Mouse (Mus musculus) NIH3T3 (cell line): ENCODE measurements at regions not wholly inside any gene's neighbourhood (a gene's known extent, or its start where the extent isn't known, plus 50 kb on each side); places are given as distances from the start of the nearest gene placed in this dataset.
A peak's percentile ranks its signal among the peaks of the same experiment; 100 is the strongest.

Source experiments
- DNase-seq: peaks from one replicate; pipeline ENCODE4 v3.0.0-alpha.2; 2012; ENCODE audit warnings: low read depth

DNA sequence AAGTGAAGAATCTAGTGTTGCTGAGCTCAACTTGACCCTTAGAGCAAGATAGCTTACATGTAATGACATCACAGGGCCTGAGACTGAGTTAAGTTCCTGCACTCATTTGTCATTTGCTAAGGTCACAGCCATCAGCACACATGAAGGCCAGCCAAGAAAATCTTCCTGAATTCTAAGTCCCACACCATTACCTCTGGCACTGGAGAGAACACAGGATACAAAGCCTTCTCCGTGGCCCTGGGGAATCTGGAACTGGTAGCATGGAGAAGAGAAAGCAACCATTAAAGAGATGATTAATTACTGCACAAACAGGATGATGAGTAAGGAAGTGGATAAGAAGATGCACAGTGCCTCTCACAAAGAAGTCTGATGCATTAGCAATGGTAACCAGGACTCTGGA, 232.0 kb downstream of the Wdr72 start:
- no peak for DNase-seq

DNA sequence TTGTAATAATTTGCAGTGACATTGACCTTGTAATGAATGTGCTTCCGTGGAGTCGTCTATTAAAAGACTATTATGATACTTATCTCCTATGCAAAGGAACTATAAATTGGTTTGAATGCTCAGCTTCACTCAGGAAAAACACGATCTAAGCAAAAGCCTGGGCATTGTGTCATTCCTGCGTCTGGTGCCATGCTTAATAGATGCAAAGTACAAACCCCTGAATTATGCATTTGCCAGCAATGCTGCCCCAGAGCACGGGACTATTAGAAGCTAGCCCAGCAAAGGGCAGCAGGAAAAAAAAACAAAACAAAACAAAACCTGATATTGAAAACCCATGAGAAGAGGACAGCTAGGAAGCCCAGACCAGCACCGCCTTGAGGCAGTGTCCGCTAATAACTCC, 234.9 kb downstream of the Wdr72 start:
- DNase-seq: no peak

DNA sequence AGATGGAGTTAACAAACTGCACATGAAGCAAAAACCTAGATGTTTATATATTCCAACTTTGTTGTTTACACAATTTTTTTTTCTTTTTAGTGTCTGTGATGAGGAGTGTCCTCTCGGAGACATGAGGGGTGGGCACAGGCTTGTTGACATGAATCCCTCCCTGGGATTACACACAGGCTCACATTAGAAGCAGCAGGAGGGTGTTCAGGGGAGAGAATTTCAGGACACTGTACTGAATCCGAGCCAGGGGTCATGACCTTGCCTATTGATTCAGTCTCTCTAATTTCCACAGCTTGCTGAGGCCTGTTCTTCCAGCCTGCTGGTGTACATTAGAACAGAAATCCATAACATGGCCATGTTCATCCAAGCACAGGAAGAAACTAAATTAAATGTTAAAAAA, 238.6 kb downstream of the Wdr72 start:
- DNase-seq: no peak

DNA sequence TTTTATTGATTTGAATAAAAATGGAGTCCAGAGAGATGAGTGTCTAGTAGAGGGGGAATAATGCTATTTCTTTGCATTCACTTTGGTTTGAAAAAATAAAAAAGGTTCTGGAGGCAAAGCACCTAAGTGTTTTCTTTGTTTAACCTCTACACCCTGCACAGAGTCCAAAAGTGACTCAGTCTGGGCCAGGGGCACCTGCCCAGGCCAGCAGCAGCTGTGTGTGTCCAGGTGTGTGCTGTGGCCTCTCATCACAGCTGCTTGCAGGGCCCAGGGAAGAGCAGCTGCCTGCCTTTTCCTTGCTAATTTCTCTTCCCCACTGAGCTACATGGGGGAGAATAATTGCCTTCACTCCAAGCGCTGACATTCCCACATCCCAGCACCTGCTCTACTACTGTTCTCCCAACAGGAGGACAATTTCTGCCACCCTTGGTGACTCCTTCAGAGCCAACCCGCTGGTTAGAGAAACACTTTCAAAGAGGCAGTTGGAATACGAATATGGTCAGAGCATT, 255.8 kb downstream of the Wdr72 start:
- no peak for DNase-seq

- DNase-seq: peak; percentile 3
These were observed 266.0 kb downstream of the Wdr72 start for GRCm38 (mm10) chr9:74376191-74376590.

- DNase-seq: no peak
These were observed 267.0 kb downstream of the Wdr72 start for GRCm38 (mm10) chr9:74377204-74377603.

GRCm38 (mm10) chr9:74384206-74384896, 274.2 kb downstream of the Wdr72 start:
- DNase-seq: no peak

- no peak for DNase-seq
These were observed 315.4 kb downstream of the Wdr72 start for GRCm38 (mm10) chr9:74425594-74425993.

- no peak for DNase-seq
These were observed 339.8 kb downstream of the Wdr72 start for GRCm38 (mm10) chr9:74449981-74450380.

- no peak for DNase-seq
These were observed 350.9 kb downstream of the Wdr72 start for GRCm38 (mm10) chr9:74461084-74461483.

DNA sequence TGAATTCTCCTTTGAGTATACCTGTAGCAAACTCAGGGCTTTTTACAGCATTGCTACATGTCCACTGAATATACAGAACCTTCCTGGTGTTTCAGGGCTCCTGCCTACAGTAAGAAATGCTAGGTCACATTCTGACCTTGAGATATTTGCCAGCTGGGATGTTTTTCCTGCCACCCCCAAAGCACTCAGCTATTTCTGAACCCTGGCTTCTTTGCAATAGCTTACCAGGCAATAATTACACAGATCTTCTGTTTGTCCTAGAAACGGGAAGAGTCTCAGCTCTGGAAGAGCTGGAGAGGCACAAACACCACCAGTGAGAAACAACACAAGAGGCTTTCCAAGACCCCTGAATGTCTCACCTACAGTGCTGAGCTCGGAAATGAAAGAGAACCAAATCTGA, 366.7 kb downstream of the Wdr72 start:
- DNase-seq: no peak

DNA sequence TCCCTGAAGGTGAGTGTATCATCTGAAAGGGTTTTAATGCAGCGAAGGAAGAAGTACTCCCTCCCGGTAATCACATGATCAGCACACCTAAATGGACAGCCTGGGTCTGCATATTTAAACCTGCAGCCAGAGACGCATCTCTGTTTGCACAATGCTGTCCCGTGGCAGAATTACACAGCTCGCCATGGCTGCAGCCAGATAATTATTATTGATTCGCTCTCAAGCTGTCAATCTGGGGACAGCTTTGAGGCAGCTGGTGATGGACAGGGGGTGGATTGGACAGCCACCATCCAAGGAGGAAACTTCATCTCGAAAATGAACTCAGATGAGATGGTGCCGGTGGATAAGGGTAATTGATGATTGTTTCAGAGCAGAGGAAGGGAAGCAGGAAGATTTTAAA, 369.1 kb downstream of the Wdr72 start:
- DNase-seq: no peak

- no peak for DNase-seq
These were observed 347.8 kb upstream of the Onecut1 start for GRCm38 (mm10) chr9:74513887-74514286.

DNA sequence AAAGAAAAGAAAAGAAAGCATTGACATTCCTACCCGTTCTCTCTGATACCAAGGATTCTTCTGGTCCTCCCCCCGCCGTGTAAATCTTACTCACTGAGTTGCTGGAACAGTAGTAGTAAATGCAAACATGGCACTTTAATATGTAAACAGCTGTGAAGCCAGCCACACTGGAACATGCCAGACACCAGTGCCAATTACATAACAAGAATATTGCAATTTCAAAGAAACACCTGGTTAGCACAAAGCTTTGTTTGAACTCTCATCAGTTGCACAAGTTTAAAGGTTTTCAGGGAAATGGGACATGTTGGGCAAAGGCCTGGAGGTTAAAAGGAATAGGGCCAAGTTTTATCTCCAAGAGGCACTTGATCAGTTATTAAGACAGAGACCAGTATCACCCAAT, 333.2 kb upstream of the Onecut1 start:
- DNase-seq: no peak

DNA sequence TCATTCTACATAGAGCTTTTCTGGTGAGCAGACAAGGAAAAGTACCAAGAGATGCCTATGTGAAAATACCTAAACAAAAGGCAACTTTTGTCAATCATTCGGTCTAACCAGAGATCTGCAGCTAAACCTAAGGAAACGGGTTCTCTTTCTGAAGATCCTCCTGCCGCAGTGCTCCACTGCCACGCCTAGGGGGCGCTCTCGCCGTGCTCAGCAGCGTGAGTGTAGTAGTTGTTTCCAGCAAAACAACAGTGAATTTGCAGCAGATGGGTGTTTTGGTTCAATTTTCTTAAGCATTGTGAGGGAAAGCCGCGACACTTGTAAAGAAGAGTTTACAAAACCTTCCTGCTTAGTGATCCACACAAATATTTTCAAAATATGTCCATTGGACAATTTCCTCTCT, 331.4 kb upstream of the Onecut1 start:
- DNase-seq: peak; percentile 62

- DNase-seq: no peak
These were observed 331.0 kb upstream of the Onecut1 start for GRCm38 (mm10) chr9:74530748-74531147.

DNA sequence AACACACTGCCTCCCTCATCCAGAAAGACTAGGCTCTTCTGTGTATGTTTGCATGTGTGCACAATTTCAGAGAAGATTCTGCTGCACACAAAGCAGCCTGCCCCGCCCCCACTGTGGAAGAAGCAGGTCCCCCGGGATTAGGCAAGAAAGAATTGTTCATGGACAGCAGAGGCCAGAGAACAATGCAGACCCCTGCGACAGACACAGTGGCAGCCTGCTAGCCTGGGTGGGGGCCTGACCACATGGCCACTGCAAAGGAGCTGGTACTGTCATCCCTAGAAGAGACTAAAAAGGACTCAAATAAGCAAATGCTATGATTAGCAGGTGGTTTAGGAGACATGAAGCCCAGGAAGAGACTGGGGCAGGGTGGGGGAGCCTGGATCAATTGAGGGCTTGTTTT, 329.7 kb upstream of the Onecut1 start:
- no peak for DNase-seq

GRCm38 (mm10) chr9:74534976-74535375, 326.7 kb upstream of the Onecut1 start:
- DNase-seq: peak; percentile 12

- DNase-seq: peak; percentile 2
These were observed 305.6 kb upstream of the Onecut1 start for GRCm38 (mm10) chr9:74556116-74556515.

GRCm38 (mm10) chr9:74592757-74593156, 269.0 kb upstream of the Onecut1 start:
- no peak for DNase-seq

- no peak for DNase-seq
These were observed 267.8 kb upstream of the Onecut1 start for GRCm38 (mm10) chr9:74593970-74594369.

DNA sequence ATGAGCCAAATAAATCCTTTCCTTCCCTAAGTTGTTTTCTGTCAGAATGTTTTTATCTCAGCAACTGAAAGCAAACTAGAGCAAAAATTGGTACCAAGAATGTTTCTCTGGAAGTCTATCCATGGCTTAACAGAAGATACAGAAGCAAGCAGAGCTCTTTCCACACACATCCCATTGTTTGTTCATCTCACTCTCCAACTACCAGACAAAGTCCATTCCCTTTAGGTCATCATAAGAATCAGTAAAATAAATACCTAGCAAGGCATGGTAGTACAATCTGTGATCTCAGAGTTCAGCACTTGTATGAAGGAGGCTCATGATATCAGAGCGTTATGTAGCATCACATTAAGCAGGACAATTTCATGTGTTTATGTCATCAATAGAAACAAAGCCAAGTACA, 257.3 kb upstream of the Onecut1 start:
- no peak for DNase-seq

GRCm38 (mm10) chr9:74621957-74622356, 239.8 kb upstream of the Onecut1 start:
- DNase-seq: no peak

DNA sequence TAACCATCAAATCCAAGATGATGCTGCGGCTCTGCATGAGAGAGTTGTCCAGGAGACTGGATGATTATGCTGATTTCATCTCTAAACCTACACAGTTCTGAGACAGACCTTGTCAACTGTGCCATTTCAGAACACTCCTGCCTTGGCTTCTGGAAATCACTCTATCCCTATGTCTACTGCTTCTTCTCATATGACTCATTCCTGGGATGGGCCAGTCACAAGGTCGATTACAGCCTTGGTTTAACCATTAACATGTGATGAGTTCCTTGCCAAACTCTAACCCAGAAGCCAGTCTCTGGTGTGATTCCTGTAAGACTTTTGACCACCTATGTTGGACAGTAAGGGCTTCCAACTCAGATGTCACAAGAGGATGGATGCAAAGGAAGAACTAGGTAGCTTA, 216.3 kb upstream of the Onecut1 start:
- DNase-seq: no peak
